Mouse (Mus musculus) Patski (cell line): Measurements from ENCODE around the gene Coro1a. TPM values are rescaled to one million over a fixed set of nuclear protein-coding genes. Genes with fewer than 3 reads are reported as not detected.

ENCODE experiments used
- ATAC-seq: fragments of 100-300 bp; one replicate; pipeline ENCODE4 v1.8.0; 2021
- CTCF ChIA-PET: fragments of 350-600 bp; sonication (Branson Sonifier 250); formaldehyde crosslinking; loops from one replicate; lab custom pipeline; 2022; ENCODE audit warnings: inconsistent platforms; lab: Charles Lee
- POLR2A ChIA-PET: fragments of 350-600 bp; sonication (Branson Sonifier 250); formaldehyde crosslinking; loops from one replicate; lab custom pipeline; 2022; ENCODE audit warnings: antibody characterized with exemption, inconsistent platforms; lab: Charles Lee
- DNase-seq: peaks from one replicate; pipeline ENCODE4 v3.0.0-alpha.2; 2011; ENCODE audit warnings: low read depth, low spot score
- H3K27me3 ChIP-seq: fragments of 371-371 bp; one replicate; pipeline ENCODE4 v1.5.1; 2021
- CTCF ChIP-seq: fragments of 100-300 bp; IDR thresholded peaks from one replicate; pipeline ENCODE4 v1.5.1; 2021
- in situ Hi-C: fragments of 300-500 bp; cut with MboI; formaldehyde crosslinking; loops from 3 replicates; pipeline ENCODE4 v1.11.1; 2018; ENCODE audit warnings: low pct_unique_long_range_greater_than_20kb, mixed read lengths
- polyA plus RNA-seq: library from polyadenylated mRNA; unstranded; gene quantifications from one replicate; pipeline ENCODE4 v1.2.3, GENCODE M21; 2021

Coro1a gene
- polyA plus RNA-seq, 1 experiment from 2014 or later = 1.3 TPM

GRCm38 (mm10) chr7:126708175-126708952 is 777 bp upstream of the Coro1a start:
- CTCF ChIA-PET = no interaction called here
- ATAC-seq = no peak
- POLR2A ChIA-PET = no interaction called here
- TF ChIP-seq CTCF = no peak
- no peak for DNase-seq
- H3K27me3 ChIP-seq = peaks cover 12% of the 10 kb centered on the region
- in situ Hi-C loops = no loop called here

- H3K27me3 ChIP-seq = peaks cover 5% of the 10 kb centered on the region
- in situ Hi-C loops = no loop called here
- ChIA-PET POLR2A (no interaction called here), CTCF (no interaction called here)
- ATAC-seq = no peak
- TF ChIP-seq CTCF = no peak
- DNase-seq = no peak
Measured at GRCm38 (mm10) chr7:126704121-126704980, 3.2 kb downstream of the Coro1a start.

- ChIA-PET CTCF (interaction anchor here (1.1 kb wide), 1 partner anchor 11 kb away, joined by 3 read pairs; no protein-coding TSS in a partner anchor), POLR2A (no interaction called here)
- TF ChIP-seq CTCF = no peak
- ATAC-seq (no peak), DNase-seq (no peak)
- in situ Hi-C loops = no loop called here
- peaks cover 5% of the 10 kb centered on the region for H3K27me3 ChIP-seq
Measured at GRCm38 (mm10) chr7:126703757-126704077, 3.9 kb downstream of the Coro1a start.

GRCm38 (mm10) chr7:126702861-126703756 is 4.5 kb downstream of the Coro1a start:
- ChIA-PET CTCF (interaction anchor here (1.1 kb wide), 1 partner anchor 10 kb away, joined by 3 read pairs; no protein-coding TSS in a partner anchor), POLR2A (no interaction called here)
- peaks cover 5% of the 10 kb centered on the region for H3K27me3 ChIP-seq
- ATAC-seq = no peak
- no peak for TF ChIP-seq CTCF
- in situ Hi-C loops = no loop called here
- no peak for DNase-seq

GRCm38 (mm10) chr7:126702358-126702757 is 5.2 kb downstream of the Coro1a start:
- ATAC-seq (no peak), DNase-seq (no peak)
- ChIA-PET POLR2A (no interaction called here), CTCF (interaction anchor here (0.6 kb wide), 1 partner anchor 14 kb away, joined by 3 read pairs; no protein-coding TSS in a partner anchor)
- no peak for TF ChIP-seq CTCF
- peaks cover 5% of the 10 kb centered on the region for H3K27me3 ChIP-seq
- in situ Hi-C loops = no loop called here

GRCm38 (mm10) chr7:126701559-126702357 is 5.8 kb downstream of the Coro1a start:
- CTCF ChIA-PET = interaction anchor here (0.6 kb wide), 1 partner anchor 15 kb away, joined by 3 read pairs; no protein-coding TSS in a partner anchor
- TF ChIP-seq CTCF = no peak
- POLR2A ChIA-PET = no interaction called here
- ATAC-seq (no peak), DNase-seq (no peak)
- in situ Hi-C loops = no loop called here
- H3K27me3 ChIP-seq = peaks cover 5% of the 10 kb centered on the region

GRCm38 (mm10) chr7:126701070-126701469 is 6.5 kb downstream of the Coro1a start:
- ChIA-PET POLR2A (no interaction called here), CTCF (interaction anchor here (1.0 to 1.5 kb wide), 3 partner anchors 12 to 54 kb away, joined by 3 read pairs; no protein-coding TSS in a partner anchor)
- ATAC-seq (peak; percentile 63), DNase-seq (no peak)
- in situ Hi-C loops = no loop called here
- H3K27me3 ChIP-seq = peaks cover 5% of the 10 kb centered on the region
- no peak for TF ChIP-seq CTCF

- H3K27me3 ChIP-seq = peaks cover 5% of the 10 kb centered on the region
- in situ Hi-C loops = no loop called here
- no peak for DNase-seq
- POLR2A ChIA-PET = no interaction called here
- no peak for TF ChIP-seq CTCF
- no peak for ATAC-seq
- CTCF ChIA-PET = interaction anchor here (1.0 to 1.5 kb wide), 3 partner anchors 13 to 54 kb away, joined by 3 read pairs; no protein-coding TSS in a partner anchor
Measured at GRCm38 (mm10) chr7:126700063-126701015, 7.2 kb downstream of the Coro1a start.
